Mouse (Mus musculus): ENCODE results near the gene Ccnt1. TPM values are rescaled to one million over a fixed set of nuclear protein-coding genes. Genes with fewer than 3 reads are reported as not detected.

Gene Ccnt1
- polyA plus RNA-seq, 1 experiment = 3.5 TPM

DNA sequence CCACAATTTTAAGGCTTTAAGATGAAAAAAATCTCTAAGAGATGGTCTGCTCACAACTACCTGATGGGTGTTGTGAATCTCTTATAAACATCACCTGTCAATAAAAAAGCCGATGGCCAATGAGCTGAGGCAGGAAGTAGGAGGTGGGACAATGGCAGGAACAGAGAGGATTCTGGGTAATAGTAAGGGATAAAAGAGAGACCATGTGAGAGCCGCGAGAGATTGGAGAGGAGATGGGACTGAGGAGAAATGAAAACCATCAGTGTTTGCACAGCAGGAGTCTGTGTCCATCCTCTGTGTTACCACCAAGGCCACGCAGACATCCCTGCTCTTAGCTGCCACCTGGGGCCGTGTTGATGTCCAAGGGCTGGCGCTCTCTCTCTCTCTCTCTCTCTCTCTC is 63.4 kb downstream of the Ccnt1 start:
- no peak for TF ChIP-seq GATA1 (IDR thresholded peaks at IDR 0.05; ENCODE audit: low read length)

DNA sequence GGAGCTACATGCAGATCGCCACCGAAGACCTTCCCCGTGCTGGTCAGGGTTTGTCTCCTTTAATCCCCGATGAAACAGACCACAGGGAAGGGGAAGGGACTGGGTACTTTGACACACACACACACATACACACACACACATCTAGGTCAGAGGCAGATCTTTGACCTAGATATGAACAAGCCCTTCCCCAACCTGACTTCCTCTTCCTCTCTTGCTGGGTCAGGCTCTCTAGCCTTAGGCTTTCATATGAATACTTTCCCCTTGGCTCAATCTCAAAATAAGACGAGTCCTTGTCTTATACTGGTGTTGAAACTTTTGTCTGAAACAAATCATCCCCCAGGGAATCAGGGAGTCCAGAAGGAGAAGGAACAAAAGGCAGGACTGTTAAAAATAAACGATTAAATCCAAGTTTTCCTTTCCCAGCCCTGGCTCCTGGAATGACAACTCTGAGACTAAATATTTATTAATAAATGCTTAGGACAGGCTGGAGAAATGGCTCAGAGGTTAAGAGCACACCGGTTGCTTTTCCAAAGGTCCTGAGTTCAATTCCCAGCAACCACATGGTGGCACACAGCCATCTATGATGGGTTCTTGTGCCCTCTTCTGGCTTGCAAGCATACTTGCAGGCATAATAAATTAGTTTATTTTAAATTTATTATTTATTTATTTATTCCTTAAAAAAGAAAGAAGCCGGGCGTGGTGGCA is 64.3 kb downstream of the Ccnt1 start:
- TF ChIP-seq GATA1 (IDR thresholded peaks at IDR 0.05; ENCODE audit: low read length) = no peak

DNA sequence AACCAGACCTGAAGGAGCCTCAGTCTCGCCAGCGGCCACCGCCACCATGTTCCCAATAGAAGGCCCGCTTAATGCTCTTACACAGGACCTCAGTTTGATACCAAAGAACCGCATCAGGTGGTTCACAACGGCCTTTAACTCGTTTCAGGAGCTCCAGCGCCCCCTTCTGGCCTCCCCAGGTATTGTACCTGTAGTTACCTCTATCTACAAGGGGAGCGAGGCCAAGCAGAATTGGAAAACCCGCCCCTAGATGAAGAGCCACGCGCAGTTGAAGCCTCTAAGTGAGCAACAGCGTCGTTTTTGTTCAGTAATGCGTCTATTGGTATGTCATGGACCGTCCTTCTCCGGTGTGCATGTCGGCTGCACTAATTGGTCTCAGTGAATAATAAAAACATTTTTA is 66.2 kb downstream of the Ccnt1 start:
- no peak for TF ChIP-seq GATA1 (IDR thresholded peaks at IDR 0.05; ENCODE audit: low read length)

DNA sequence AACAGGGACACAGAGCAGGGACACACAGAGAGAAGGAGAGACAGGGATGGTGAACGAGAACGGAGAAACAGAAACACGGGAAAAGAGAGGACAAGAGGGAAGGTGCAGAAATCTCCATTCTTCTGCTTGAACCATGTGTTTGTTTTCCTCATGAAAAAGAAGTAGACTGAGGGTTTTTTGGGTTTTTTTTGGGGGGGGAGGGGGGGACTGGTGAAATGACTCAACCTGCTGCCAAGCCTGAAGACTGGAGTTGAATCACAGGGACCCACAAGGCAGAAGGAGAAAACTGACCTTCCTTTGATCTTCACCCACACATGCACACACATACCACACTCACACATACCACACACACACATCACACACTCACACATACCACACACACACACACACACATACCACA is 67.4 kb downstream of the Ccnt1 start:
- no peak for TF ChIP-seq GATA1 (IDR thresholded peaks at IDR 0.05; ENCODE audit: low read length)

DNA sequence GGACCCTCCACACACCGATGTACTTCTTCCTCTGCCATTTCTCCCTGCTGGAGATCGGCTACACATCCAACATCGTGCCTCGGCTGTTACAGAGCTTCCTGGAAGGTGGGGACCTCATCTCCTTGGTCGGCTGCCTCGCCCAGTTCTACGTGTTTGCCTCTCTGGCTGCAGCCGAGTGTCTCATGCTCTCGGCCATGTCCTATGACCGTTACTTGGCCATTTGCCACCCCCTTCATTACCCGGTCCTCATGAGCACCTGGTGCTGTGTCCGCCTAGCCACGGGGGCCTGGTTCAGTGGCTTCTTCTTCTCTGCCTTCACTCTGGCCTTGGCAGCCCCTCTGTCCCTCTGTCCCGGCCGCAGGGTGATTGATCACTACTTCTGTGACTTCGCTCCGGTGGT is 73.1 kb downstream of the Ccnt1 start:
- no peak for TF ChIP-seq GATA1 (IDR thresholded peaks at IDR 0.05; ENCODE audit: low read length)

DNA sequence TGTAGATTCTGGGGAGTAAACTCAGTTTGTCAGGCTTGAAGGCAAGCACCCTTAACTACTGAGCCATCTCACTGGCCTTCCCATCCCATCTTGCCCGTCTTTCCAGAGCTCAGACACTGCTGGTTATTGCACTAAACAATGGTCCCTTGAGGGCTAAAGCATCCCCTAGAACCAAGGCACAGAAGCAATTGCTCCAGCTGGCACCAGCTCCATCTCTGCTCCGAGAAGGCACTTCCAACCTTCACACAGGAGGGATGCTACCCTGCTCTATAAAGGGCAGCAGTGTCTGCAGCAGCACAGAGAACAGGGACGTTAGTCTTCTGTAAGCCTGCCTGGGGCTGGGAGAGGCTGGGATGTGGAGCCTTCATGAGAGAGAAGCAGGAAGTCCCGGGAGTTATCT is 78.6 kb downstream of the Ccnt1 start, which contains the start of gene Olfr279:
Gene Olfr279 (plus strand): TSS at position 301 of the 400 bp plus-strand sequence.
- TF ChIP-seq GATA1 (IDR thresholded peaks at IDR 0.05; ENCODE audit: low read length) = no peak

DNA sequence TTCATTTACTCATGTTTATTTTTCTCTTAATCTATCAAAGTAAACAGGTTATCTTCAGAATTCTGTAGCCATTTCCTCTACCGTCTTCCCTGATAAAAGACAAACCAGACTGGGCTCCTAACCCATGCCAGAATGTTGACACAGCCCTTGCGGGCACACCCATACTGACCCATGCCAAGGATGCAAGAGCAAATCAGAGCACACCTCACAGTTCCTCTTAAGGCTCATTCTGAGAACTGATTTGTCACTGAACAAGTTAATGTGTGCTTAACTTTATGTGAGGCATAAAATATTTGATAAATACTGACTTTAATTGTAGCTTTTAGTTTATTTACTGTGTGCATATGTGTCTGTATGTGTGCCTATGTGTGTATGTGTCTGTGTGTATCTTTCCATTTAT is 79.4 kb downstream of the Ccnt1 start:
- no peak for TF ChIP-seq GATA1 (IDR thresholded peaks at IDR 0.05; ENCODE audit: low read length)

Other genes starting within 250 kb of the Ccnt1 start
- not detected in 2 replicates for gene Olfr284, start 229.9 kb downstream of the Ccnt1 start, polyA plus RNA-seq (2012)
- gene Olfr283, start 190.0 kb downstream of the Ccnt1 start, polyA plus RNA-seq (2012) = not detected in 2 replicates
- not detected in 2 replicates for gene Olfr282, start 139.7 kb downstream of the Ccnt1 start, polyA plus RNA-seq (2012)
- not detected in 2 replicates for gene Olfr281, start 118.3 kb downstream of the Ccnt1 start, polyA plus RNA-seq (2012)
- not detected in 2 replicates for gene OR5BS1P, start 101.0 kb downstream of the Ccnt1 start, polyA plus RNA-seq (2012)
- not detected in 2 replicates for gene Lalba, start 88.2 kb downstream of the Ccnt1 start, polyA plus RNA-seq (2012)
- gene Olfr279, start 78.5 kb downstream of the Ccnt1 start, polyA plus RNA-seq (2012) = not detected in 2 replicates
- gene Kansl2, start 36.7 kb downstream of the Ccnt1 start, polyA plus RNA-seq (2012) = 43.8 and 46.5 TPM in 2 replicates
- gene 4930415O20Rik, start 81 bp upstream of the Ccnt1 start, polyA plus RNA-seq (2012) = not detected in 2 replicates
- gene Adcy6, start 39.2 kb upstream of the Ccnt1 start, polyA plus RNA-seq (2012) = 16.9 and 17.3 TPM in 2 replicates
- 0.39 and 0.45 TPM in 2 replicates for gene Cacnb3, start 59.9 kb upstream of the Ccnt1 start, polyA plus RNA-seq (2012)
- 120 and 126 TPM in 2 replicates for gene Ddx23, start 92.0 kb upstream of the Ccnt1 start, polyA plus RNA-seq (2012)
- 0.08 and 0.09 TPM in 2 replicates for gene Rnd1, start 106.5 kb upstream of the Ccnt1 start, polyA plus RNA-seq (2012)
- gene Ccdc65, start 137.3 kb upstream of the Ccnt1 start, polyA plus RNA-seq (2012) = not detected in 2 replicates
- 9.6 and 10.2 TPM in 2 replicates for gene Fkbp11, start 157.3 kb upstream of the Ccnt1 start, polyA plus RNA-seq (2012)
- 37.5 and 43.4 TPM in 2 replicates for gene Arf3, start 192.3 kb upstream of the Ccnt1 start, polyA plus RNA-seq (2012)
- gene Wnt10b, start 207.2 kb upstream of the Ccnt1 start, polyA plus RNA-seq (2012) = not detected in 2 replicates
- gene Wnt1, start 218.9 kb upstream of the Ccnt1 start, polyA plus RNA-seq (2012) = not detected in 2 replicates
- gene Ddn, start 238.6 kb upstream of the Ccnt1 start, polyA plus RNA-seq (2012) = 0.14 and 0.15 TPM in 2 replicates